Mouse (Mus musculus): ENCODE results near the gene Fbxl20.

- no peak for TF ChIP-seq CTCF (IDR thresholded peaks at IDR 0.05)
- TF ChIP-seq EP300 (IDR thresholded peaks at IDR 0.05; ENCODE audit: insufficient read depth, low read depth, low read length), result no peak
Observed at GRCm38 (mm10) chr11:98050940-98051339, 99.3 kb downstream of the Fbxl20 start.

Data from heart, adult 2 months (tissue).